Mouse (Mus musculus): Measurements from ENCODE around the gene Iqcc.

Gene Iqcc

GRCm38 (mm10) chr4:129622120-129622802 is 3.4 kb upstream of the Iqcc start:
- DNase-seq (ENCODE audit: low spot score in 2 of 2), result no peak

DNA sequence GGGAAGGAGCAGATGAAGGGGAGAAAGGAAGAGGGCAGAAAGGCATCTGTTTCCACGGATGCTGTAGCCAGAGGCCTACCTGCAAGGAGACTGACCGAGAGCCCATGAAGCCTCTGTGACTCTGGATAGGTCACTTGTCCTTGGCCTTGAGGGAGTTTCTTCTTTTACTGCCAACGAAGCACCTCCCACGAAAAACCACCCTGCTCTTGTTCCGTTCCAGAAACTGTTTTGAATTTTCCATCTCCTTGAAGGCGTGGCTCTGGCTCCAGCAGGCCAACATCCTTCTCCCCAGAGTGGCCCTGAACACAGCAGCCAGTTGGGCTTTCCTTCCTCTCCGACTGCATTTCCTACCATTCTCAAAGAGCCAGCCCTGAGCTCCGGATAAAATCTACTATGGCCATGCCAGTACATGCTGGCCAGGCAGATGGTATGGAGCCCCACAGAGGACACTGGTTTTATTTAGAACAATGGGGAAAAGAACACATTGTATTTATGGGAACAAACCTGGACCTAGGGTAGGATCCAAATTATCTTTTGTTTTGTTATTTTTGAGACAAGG is 2.5 kb upstream of the Iqcc start:
- no peak for DNase-seq (ENCODE audit: low spot score in 2 of 2)

DNA sequence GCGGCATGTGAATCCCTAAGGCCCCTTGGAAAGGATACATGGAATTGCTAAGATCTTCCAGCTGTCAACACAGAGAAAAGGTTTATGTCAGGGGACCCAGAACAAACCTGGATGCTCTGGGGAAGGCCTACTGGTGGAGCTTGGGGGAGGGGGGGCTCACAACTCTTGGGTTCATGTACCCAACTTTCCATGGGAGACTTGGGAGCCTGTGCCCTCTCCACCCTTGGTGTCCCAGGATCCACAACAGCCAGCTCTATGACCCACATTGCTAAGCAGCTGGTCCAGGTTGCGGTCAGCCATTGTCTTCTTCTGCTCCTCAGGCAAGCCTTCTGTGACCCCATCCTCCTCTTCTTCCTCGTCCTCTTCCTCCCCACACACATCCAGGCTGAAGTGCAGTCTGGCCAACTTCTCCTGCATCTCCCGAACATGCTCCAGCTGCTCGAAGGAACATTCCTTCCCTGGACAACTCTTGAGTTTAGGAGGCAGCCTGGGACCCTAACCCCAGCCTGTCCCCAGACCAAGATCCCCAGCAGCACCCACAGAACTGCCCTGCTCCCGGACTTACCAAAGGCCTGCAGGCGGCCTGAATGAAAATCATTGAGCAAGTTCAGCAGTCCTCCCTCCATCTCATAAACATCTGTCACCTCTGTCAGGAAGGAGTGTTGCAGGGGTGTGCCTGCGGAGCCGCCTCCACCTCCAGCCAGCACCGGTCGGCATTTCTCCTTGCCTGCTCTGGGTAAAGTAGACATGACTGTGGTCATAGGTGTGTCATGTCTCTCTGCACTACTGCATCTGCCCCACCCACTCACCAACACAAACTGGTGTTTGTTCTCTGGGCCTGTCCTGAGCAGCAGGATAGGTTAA is 1.8 kb upstream of the Iqcc start:
- no peak for DNase-seq (ENCODE audit: low spot score in 2 of 2)

- DNase-seq (ENCODE audit: low spot score in 2 of 2), result no peak
Measured at GRCm38 (mm10) chr4:129618031-129618430, 868 bp downstream of the Iqcc start.

DNA sequence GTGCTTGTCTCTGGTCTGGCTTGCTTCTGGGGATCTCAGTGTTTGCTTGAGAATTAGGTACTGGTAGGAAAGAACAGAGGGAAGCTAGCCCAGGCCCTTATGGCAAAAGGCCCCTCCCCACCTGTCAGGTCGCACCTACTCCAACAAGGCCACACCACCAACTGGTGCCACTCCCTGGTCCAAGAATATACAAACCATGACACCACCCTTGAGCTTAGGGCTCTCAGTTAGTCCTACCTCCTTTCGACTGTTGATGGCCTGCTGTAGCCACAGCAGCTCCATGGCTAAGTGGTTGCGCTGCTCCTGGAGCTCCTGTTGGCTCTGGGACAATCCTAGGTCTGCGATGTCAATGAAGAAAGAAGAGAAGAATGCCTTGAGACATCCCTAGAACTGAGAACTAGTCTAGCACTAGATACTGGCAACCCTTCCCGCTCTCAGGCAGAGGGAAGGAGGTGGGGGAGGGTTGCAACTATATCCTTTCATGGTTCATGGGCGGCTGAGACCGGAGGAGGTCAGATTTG is 1.7 kb downstream of the Iqcc start:
- no peak for DNase-seq (ENCODE audit: low spot score in 2 of 2)

DNA sequence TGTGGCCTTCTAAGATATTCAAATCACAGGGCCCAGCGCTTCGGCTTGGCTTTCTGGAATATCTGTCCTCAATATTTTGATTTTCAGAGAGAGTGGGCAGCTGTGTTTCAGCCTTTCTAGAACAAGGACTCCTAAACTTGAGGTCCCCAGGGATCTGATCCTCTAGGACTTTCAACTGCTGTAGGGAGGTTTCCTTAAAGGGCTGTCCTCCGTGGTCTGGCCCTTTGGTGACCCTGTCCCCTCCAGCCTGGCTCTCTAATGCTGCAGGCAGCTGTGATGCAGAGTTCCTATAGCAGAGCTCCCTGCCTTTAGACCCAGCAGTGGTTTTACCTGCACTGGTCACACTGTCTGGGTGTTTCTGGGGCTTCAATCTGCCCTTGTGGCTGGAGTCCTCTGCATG is 2.3 kb downstream of the Iqcc start:
- DNase-seq (ENCODE audit: low spot score in 2 of 2), result no peak

DNA sequence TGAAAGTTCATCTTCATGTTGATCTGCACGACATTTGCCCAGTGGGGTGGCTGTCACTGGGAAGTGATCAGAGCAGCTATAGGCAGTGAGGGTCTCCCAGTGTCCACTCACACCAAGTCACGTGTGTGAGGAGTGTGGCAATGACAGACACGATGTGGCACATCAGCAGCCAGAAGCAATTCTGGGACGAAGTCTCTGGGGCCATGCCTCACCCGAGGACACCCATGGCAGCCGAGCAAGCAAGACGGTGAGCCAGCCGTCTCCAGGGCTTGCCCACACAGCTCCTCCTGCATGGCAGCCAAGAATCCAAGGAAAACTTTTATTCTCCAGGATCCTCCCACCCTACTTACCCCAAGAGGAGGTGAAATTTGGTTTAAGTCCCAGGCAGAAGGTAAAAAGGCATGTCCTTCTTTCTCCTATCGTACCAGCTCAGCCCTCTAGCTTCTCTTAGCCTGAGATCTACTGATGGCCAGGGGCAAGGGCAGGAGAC is 3.1 kb downstream of the Iqcc start:
- no peak for DNase-seq (ENCODE audit: low spot score in 2 of 2)

GRCm38 (mm10) chr4:129614093-129614492 is 4.8 kb downstream of the Iqcc start, which contains the start of gene Dcdc2b:
Dcdc2b (minus strand) TSS chr4:129614257.
- no peak for DNase-seq (ENCODE audit: low spot score in 2 of 2)

DNA sequence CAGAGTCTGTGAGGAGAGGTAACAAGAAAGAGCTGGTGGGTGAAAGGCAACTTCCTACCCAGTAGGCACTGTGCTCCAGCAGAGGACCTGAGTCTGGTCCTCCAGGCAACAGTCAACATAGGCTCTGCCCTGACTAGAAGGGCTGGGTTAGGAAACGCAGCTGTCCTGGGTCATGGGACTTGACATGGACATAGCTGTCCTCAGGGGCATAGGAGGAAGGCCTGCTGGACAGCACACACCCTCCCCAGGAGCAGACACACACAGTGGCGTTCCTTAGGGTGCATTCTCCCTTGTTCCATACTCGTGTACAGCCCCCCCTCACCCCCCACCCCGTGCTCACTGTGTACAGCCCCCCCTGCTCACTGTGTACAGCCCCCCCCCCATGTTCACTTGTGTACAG is 8.4 kb downstream of the Iqcc start:
- no peak for DNase-seq (ENCODE audit: low spot score in 2 of 2)

- no peak for DNase-seq (ENCODE audit: low spot score in 2 of 2)
Measured at GRCm38 (mm10) chr4:129610026-129610425, 8.9 kb downstream of the Iqcc start.

GRCm38 (mm10) chr4:129609139-129609631 is 9.7 kb downstream of the Iqcc start:
- DNase-seq (ENCODE audit: low spot score in 2 of 2), result no peak

DNA sequence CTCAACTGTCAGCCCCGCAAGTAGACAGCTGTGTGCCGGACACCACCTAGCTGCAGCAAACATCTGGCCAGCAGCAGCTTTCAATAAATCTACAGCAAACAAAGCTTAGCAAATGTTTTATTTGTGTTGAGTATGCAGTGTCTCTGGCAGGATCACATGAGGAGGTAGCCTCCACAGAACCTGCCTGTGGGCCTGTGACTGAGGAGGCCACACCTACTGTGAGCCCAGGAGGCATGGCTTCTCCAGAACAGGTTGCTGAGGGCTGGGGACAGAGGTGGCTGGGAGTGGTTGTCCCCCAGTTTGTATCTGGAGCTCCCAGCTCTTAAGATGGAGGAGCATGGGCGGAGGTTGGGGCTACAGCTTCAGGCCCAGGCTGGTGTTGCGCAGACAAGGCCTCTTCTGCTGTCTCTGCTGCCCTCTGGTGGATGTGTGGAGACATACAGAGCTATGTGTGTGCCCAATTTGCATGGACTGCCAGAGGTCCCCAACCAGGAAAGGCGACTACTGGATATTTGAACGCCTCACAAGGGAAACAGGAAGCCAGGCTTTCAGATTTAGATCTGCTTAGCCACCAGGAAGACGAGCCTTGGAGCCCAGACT is 10.4 kb downstream of the Iqcc start:
- DNase-seq (ENCODE audit: low spot score in 2 of 2), result peak; percentile 60 to 81

DNA sequence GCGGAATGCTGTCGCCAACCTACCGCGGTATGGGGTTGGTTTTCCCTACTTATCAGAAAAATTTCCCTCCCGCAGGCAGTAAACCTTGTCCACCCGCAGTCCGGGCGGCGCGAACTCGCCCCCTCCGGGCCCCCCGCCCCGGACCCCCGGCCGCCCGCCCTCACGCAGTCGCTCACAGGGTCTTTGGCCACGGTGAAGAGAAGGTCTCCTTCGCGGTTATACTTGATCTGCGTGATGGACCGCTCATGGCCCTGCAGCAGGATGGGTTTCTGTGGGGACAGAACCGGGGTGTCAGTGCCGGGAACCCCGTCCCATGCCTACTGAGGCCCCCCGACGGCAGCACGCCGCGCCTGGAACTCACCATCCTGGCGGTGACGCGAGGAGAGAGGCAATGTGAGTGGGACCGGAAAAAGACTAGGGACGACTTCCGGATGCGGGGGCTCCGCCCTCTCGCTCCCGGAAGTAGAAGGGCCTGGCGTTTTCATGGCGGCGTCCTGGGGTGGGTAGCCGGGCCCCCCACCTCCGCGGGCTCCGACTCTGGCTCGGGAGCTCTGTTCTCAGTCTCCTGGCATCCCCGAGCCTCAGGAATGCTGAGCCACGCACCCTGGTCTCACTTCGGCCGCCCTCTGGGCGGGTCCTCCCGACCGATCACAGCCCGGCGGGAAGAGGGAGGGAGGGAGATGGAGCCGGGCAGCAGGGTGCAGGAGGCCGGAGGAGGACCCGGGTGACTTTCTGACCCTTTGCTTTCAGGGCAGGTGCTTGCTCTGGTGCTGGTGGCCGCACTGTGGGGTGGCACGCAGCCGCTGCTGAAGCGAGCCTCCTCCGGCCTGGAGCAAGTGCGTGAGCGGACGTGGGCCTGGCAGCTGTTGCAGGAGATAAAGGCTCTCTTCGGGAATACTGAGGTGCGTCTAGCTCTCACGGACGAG is 18.4 kb downstream of the Iqcc start, which contains the start of the genes Eif3i and Tmem234:
TSS of gene Eif3i (minus strand) at position 416 of the 926 bp plus-strand sequence.
TSS of gene Tmem234 (plus strand) at position 436 of the 926 bp plus-strand sequence.
- DNase-seq (ENCODE audit: low spot score in 2 of 2), result peak; percentile 56 to 78

- no peak for DNase-seq (ENCODE audit: low spot score in 2 of 2)
Measured at GRCm38 (mm10) chr4:129588865-129589264, 30.0 kb downstream of the Iqcc start.

DNA sequence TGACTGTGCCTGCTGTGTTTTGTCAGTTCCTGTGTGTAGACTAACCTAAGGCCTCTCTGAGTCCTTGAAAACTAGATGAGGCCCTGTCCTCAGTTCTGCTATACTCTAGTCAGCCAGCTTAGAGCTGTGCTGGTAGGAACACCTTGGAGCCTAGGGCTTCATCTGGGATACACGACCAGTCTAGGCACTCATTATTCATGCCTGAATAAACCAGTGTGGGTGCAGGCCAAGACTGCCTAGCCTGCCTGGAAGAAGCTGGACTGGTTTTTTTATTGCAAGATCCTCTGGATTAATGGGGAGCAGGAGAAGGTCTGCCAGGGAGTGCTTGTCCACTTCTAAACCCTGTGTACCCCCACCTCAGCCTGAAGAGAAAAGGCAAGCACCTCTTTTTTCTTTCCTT is 32.0 kb downstream of the Iqcc start:
- DNase-seq (ENCODE audit: low spot score in 2 of 2), result no peak

DNA sequence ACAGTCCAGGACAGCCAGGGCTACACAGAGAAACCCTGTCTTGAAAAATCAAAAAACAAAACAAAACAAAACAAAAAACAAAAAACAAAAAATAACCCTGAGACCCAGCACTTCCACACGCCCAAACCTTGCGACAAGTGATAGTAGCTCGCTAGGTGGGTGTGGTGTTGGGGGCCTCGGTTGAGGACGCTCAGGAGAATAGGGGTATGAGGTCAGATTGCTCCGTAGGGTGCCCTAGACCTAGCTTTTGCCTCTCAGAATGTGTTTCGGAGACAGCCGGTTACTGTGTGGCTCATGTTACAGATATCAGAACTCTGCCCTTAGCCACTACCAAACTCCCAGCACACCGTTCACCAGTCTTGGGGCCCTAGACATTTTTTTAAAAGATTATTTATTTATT is 33.1 kb downstream of the Iqcc start:
- DNase-seq (ENCODE audit: low spot score in 2 of 2), result no peak

- peak; percentile 58 to 81 for DNase-seq (ENCODE audit: low spot score in 2 of 2)
Measured at GRCm38 (mm10) chr4:129584884-129585608, 33.9 kb downstream of the Iqcc start.

DNA sequence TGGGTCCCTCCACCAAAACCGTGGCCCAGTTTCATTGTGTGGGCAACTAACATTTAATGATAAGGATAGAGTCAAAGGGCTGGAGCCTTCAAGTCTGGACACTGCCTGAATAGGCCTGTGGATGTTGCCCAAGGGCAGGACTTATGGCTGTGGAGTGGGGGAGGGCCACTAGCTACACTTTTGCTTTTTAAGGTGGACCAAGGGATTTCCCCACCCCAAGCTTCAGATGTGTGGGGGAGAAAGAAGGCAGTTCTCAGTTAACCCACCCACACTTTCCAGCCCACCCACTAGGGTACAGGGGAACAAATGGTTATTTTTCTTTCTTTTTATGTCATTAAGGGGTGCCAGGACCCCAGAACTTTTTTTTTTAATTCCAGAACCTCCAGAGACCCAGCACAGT is 34.5 kb downstream of the Iqcc start:
- no peak for DNase-seq (ENCODE audit: low spot score in 2 of 2)

GRCm38 (mm10) chr4:129582251-129582650 is 36.6 kb downstream of the Iqcc start:
- DNase-seq (ENCODE audit: low spot score in 2 of 2), result no peak

- no peak for DNase-seq (ENCODE audit: low spot score in 2 of 2)
Measured at GRCm38 (mm10) chr4:129580347-129580746, 38.6 kb downstream of the Iqcc start.

All from cerebellum, postnatal 4 days (tissue).